Comparison of ENCODE assay signal across 33 mouse cellular contexts in genomic region chr8:43306896-43307295, GRCm38 (mm10). TPM values are rescaled to one million over a fixed set of nuclear protein-coding genes. Genes with fewer than 3 reads are reported as not detected.
DNase-seq lines count a peak whose midpoint lies in the region; ATAC-seq and TF ChIP-seq lines count a peak whose summit lies in the region.
"Had no signal": no experiment of that assay in that cellular context is flagged by ENCODE, and none has a peak within 500 bp of the region (broad histone marks: within the 10 kb centered on the region; RNA-seq: fewer than 3 reads in every experiment).

Gene Zfp42 (minus strand): TSS chr8:43306980.

- peak within 1 kb of the TSS; percentile 55 for H3K4me2 ChIP-seq in heart, embryonic 13.5 days
- H3K4me2 ChIP-seq in neural tube, embryonic 15.5 days, result peak within 1 kb of the TSS; percentile 15; the same call in 1 of the 2 replicates
- H3K4me2 ChIP-seq in limb, embryonic 14.5 days (replicated peaks; ENCODE audit: low read depth, low read length, severe bottlenecking), result 0 out of 2 replicates have a peak within 1 kb of the TSS, but pooled peaks have one; percentile 13
- H3K4me2 ChIP-seq: forebrain, embryonic 12.5 days; hindbrain, embryonic 14.5 days; liver, embryonic 11.5 days; midbrain, embryonic 15.5 days; stomach, embryonic 15.5 days had no signal

- intact Hi-C loops in heart, postnatal 14 days (cut with DNase I), result no loop called here

- H3K9ac ChIP-seq in heart, embryonic 13.5 days, result no peak within 1 kb of the TSS
- H3K9ac ChIP-seq in neural tube, embryonic 15.5 days (replicated peaks), result no peak within 1 kb of the TSS
- H3K9ac ChIP-seq in limb, embryonic 14.5 days (ENCODE audit: low read depth, low read length, severe bottlenecking), result no peak within 1 kb of the TSS
- H3K9ac ChIP-seq: forebrain, embryonic 12.5 days; hindbrain, embryonic 14.5 days; midbrain, embryonic 15.5 days; stomach, embryonic 15.5 days had no signal

- no peaks in the 10 kb centered on the region for H3K4me1 ChIP-seq in heart, embryonic 13.5 days
- no peaks in the 10 kb centered on the region for H3K4me1 ChIP-seq in neural tube, embryonic 15.5 days
- H3K4me1 ChIP-seq in limb, embryonic 14.5 days (ENCODE audit: control insufficient read depth, insufficient read depth, low read length), result no peaks in the 10 kb centered on the region
- H3K4me1 ChIP-seq: forebrain, embryonic 12.5 days; midbrain, embryonic 15.5 days; stomach, embryonic 15.5 days had no signal

- H3K27me3 ChIP-seq in heart, embryonic 13.5 days (replicated peaks), result no peaks in the 10 kb centered on the region
- no peaks in the 10 kb centered on the region for H3K27me3 ChIP-seq in neural tube, embryonic 15.5 days (replicated peaks)
- H3K27me3 ChIP-seq in limb, embryonic 14.5 days (ENCODE audit: control insufficient read depth, insufficient read depth, low read length), result no peaks in the 10 kb centered on the region
- H3K27me3 ChIP-seq: forebrain, embryonic 12.5 days; midbrain, embryonic 15.5 days; Patski; stomach, embryonic 15.5 days had no signal

- WGBS in heart, embryonic 13.5 days, result 29% methylated on average over 14 of the region's 14 CpGs
- 50% methylated on average over 14 of the region's 14 CpGs for WGBS in neural tube, embryonic 15.5 days
- 53% methylated on average over 14 of the region's 14 CpGs for WGBS in limb, embryonic 14.5 days

- no peak within 1 kb of the TSS for H3K27ac ChIP-seq in heart, embryonic 13.5 days (replicated peaks)
- no peak within 1 kb of the TSS for H3K27ac ChIP-seq in neural tube, embryonic 15.5 days (replicated peaks)
- no peak within 1 kb of the TSS for H3K27ac ChIP-seq in limb, embryonic 14.5 days (replicated peaks; ENCODE audit: low read depth, low read length)
- H3K27ac ChIP-seq: forebrain, embryonic 12.5 days; hindbrain, embryonic 14.5 days; midbrain, embryonic 15.5 days; stomach, embryonic 15.5 days had no signal

- H3K36me3 ChIP-seq in heart, embryonic 13.5 days, result no peaks in the 10 kb centered on the region
- no peaks in the 10 kb centered on the region for H3K36me3 ChIP-seq in neural tube, embryonic 15.5 days
- H3K36me3 ChIP-seq in limb, embryonic 14.5 days (ENCODE audit: control insufficient read depth, insufficient read depth, low read length), result no peaks in the 10 kb centered on the region
- H3K36me3 ChIP-seq: forebrain, embryonic 12.5 days; midbrain, embryonic 15.5 days; stomach, embryonic 15.5 days had no signal

- H3K4me3 ChIP-seq in heart, embryonic 13.5 days, result peak within 1 kb of the TSS; percentile 22; the same call in 1 of the 2 replicates
- no peak within 1 kb of the TSS for H3K4me3 ChIP-seq in neural tube, embryonic 15.5 days (replicated peaks)
- H3K4me3 ChIP-seq in limb, embryonic 14.5 days (replicated peaks; ENCODE audit: low read length), result no peak within 1 kb of the TSS
- H3K4me3 ChIP-seq: forebrain, embryonic 12.5 days; midbrain, embryonic 15.5 days; myocyte; stomach, embryonic 15.5 days had no signal

- 0 out of 2 replicates have a peak, but pooled peaks cover 4% of the 10 kb centered on the region for H3K9me3 ChIP-seq in heart, embryonic 13.5 days
- H3K9me3 ChIP-seq in neural tube, embryonic 15.5 days (replicated peaks), result 0 out of 2 replicates have a peak, but pooled peaks cover 4% of the 10 kb centered on the region
- H3K9me3 ChIP-seq in limb, embryonic 14.5 days (ENCODE audit: control insufficient read depth, low read length), result peaks cover 6% of the 10 kb centered on the region
- H3K9me3 ChIP-seq: forebrain, embryonic 12.5 days; midbrain, embryonic 15.5 days; stomach, embryonic 15.5 days had no signal

- DNase-seq in heart, postnatal 14 days, result no peak
- no peak for DNase-seq in neural tube, embryonic 10.5 days (ENCODE audit: extremely low spot score, low spot score)
- peak; percentile 100 for DNase-seq in R1 (ENCODE audit: low read depth, low spot score)
- DNase-seq in limb, embryonic 14.5 days (ENCODE audit: low spot score), result no peak
- DNase-seq in urinary bladder, postnatal 10 days (ENCODE audit: low spot score), result no peak
- DNase-seq: adrenal gland, postnatal 25 days; B cell, adult 2 months; cerebellum, adult 11-12 months; cerebellum, postnatal 14 days; embryo, embryonic 11 days; gastrocnemius, postnatal 25 days; lung, adult 18-20 months; right cerebral cortex, postnatal 25 days; thymus, postnatal 25 days had no signal

- ATAC-seq in heart, embryonic 13.5 days (ENCODE audit: extremely low read depth, insufficient number of reproducible peaks, low FRiP score, low TSS enrichment), result no peak
- no peak for ATAC-seq in neural tube, embryonic 15.5 days (ENCODE audit: low FRiP score)
- ATAC-seq in limb, embryonic 14.5 days (ENCODE audit: low FRiP score, low read depth), result no peak
- no peak for ATAC-seq in frontal cortex, adult (ENCODE audit: low TSS enrichment)
- ATAC-seq: intestine, embryonic 16.5 days; midbrain, embryonic 15.5 days; Patski had no signal

- TF ChIP-seq POLR2A in limb, embryonic 14.5 days (IDR thresholded peaks at IDR 0.05; ENCODE audit: borderline replicate concordance, extremely low read depth, insufficient read depth, insufficient read length), result no peak

RNA-seq across cellular contexts. Expression of gene Zfp42, which starts in this region (rescaled TPM):
- polyA plus RNA-seq in heart, embryonic 13.5 days (2015; fragmentation: Nextera tagmentation; extraction: Ambion mirVana), result not detected in 2 replicates
- not detected for total RNA-seq in heart, postnatal 14 days (2021)
- polyA plus RNA-seq in neural tube, embryonic 15.5 days (2015; fragmentation: Nextera tagmentation; extraction: Ambion mirVana), result 0.09 TPM in 1 of 2 replicates, not detected in the other
- 0.04 and 0.05 TPM in 2 replicates for polyA plus RNA-seq in limb, embryonic 14.5 days (2012; rRNA removed)
- 0.10 and 0.18 TPM in 2 replicates for polyA plus RNA-seq in limb, embryonic 14.5 days (2014; fragmentation: Nextera tagmentation; extraction: Ambion mirVana)
- total RNA-seq: adrenal gland, postnatal 25 days; gastrocnemius, postnatal 25 days; heart, postnatal 25 days; layer of hippocampus, adult 18-20 months; layer of hippocampus, postnatal 25 days; left cerebral cortex, postnatal 25 days; megakaryocyte-erythroid progenitor cell, adult 5-6 weeks; neutrophil, adult 5-6 weeks had no signal
- polyA plus RNA-seq: forebrain, embryonic 12.5 days; hindbrain, embryonic 14.5 days; intestine, embryonic 16.5 days; kidney, embryonic 14.5 days; liver, embryonic 11.5 days; midbrain, embryonic 15.5 days; myocyte; spleen, adult 2 months; stomach, embryonic 15.5 days had no signal
